Mouse (Mus musculus): ENCODE measurements around the gene Adam22. TPM values are rescaled to one million over a fixed set of nuclear protein-coding genes. Genes with fewer than 3 reads are reported as not detected.

Adam22 gene
- polyA plus RNA-seq, 1 experiment from 2014 or later = 24.3 TPM

GRCm38 (mm10) chr5:8129750-8130149, 238.2 kb downstream of the Adam22 start:
- no peak for ATAC-seq (ENCODE audit: low FRiP score)
- no peak overlapping the region for H3K27ac ChIP-seq
- no peaks in the 10 kb centered on the region for H3K9me3 ChIP-seq
- H3K9ac ChIP-seq = no peak overlapping the region
- no peak overlapping the region for H3K4me3 ChIP-seq (replicated peaks)
- no peaks in the 10 kb centered on the region for H3K27me3 ChIP-seq
- H3K4me2 ChIP-seq = no peak overlapping the region
- no peaks in the 10 kb centered on the region for H3K4me1 ChIP-seq
- 91% methylated on average over 2 of the region's 2 CpGs for WGBS
- peaks cover 11% of the 10 kb centered on the region; the same call in 1 of the 2 replicates for H3K36me3 ChIP-seq (replicated peaks)

GRCm38 (mm10) chr5:8120926-8121325, 247.0 kb downstream of the Adam22 start:
- Histone ChIP-seq H3K4me2 (no peak overlapping the region), H3K27me3 (no peaks in the 10 kb centered on the region), H3K9me3 (no peaks in the 10 kb centered on the region), H3K4me3 (replicated peaks) (no peak overlapping the region), H3K27ac (no peak overlapping the region), H3K9ac (no peak overlapping the region), H3K4me1 (no peaks in the 10 kb centered on the region), H3K36me3 (replicated peaks) (0 out of 2 replicates have a peak, but pooled peaks cover 4% of the 10 kb centered on the region)
- WGBS = 90% methylated on average over 3 of the region's 3 CpGs
- no peak for ATAC-seq (ENCODE audit: low FRiP score)

- ATAC-seq (ENCODE audit: low FRiP score) = no peak
- Histone ChIP-seq H3K4me1 (no peaks in the 10 kb centered on the region), H3K27ac (no peak overlapping the region), H3K36me3 (replicated peaks) (0 out of 2 replicates have a peak, but pooled peaks cover 4% of the 10 kb centered on the region), H3K27me3 (no peaks in the 10 kb centered on the region), H3K4me3 (replicated peaks) (no peak overlapping the region), H3K9ac (no peak overlapping the region), H3K9me3 (no peaks in the 10 kb centered on the region), H3K4me2 (no peak overlapping the region)
- WGBS = 62% methylated on average over 2 of the region's 2 CpGs
These were observed 247.9 kb downstream of the Adam22 start for GRCm38 (mm10) chr5:8120087-8120486.

GRCm38 (mm10) chr5:8116561-8117168, 251.3 kb downstream of the Adam22 start:
- H3K9ac ChIP-seq = no peak overlapping the region
- no peaks in the 10 kb centered on the region for H3K4me1 ChIP-seq
- ATAC-seq (ENCODE audit: low FRiP score) = no peak
- H3K36me3 ChIP-seq (replicated peaks) = no peaks in the 10 kb centered on the region
- no peak overlapping the region for H3K4me2 ChIP-seq
- no peaks in the 10 kb centered on the region for H3K9me3 ChIP-seq
- WGBS = 69% methylated on average over 5 of the region's 5 CpGs
- H3K27ac ChIP-seq = no peak overlapping the region
- no peak overlapping the region for H3K4me3 ChIP-seq (replicated peaks)
- H3K27me3 ChIP-seq = no peaks in the 10 kb centered on the region

- Histone ChIP-seq H3K27ac (no peak overlapping the region), H3K9me3 (no peaks in the 10 kb centered on the region), H3K27me3 (no peaks in the 10 kb centered on the region), H3K4me2 (no peak overlapping the region), H3K4me1 (no peaks in the 10 kb centered on the region), H3K9ac (no peak overlapping the region), H3K4me3 (replicated peaks) (no peak overlapping the region), H3K36me3 (replicated peaks) (no peaks in the 10 kb centered on the region)
- ATAC-seq (ENCODE audit: low FRiP score) = no peak
- 93% methylated on average over 5 of the region's 5 CpGs for WGBS
These were observed 255.7 kb downstream of the Adam22 start for GRCm38 (mm10) chr5:8112246-8112645.

- Histone ChIP-seq H3K9ac (no peak overlapping the region), H3K36me3 (replicated peaks) (no peaks in the 10 kb centered on the region), H3K4me3 (replicated peaks) (no peak overlapping the region), H3K9me3 (no peaks in the 10 kb centered on the region), H3K27ac (no peak overlapping the region), H3K4me2 (no peak overlapping the region), H3K4me1 (no peaks in the 10 kb centered on the region), H3K27me3 (no peaks in the 10 kb centered on the region)
- 91% methylated on average over 3 of the region's 3 CpGs for WGBS
- no peak for ATAC-seq (ENCODE audit: low FRiP score)
These were observed 256.3 kb downstream of the Adam22 start for GRCm38 (mm10) chr5:8111691-8112090.

- ATAC-seq (ENCODE audit: low FRiP score) = no peak
- 91% methylated on average over 1 of the region's 1 CpGs for WGBS
- no peak overlapping the region for H3K4me2 ChIP-seq
- H3K9me3 ChIP-seq = no peaks in the 10 kb centered on the region
- H3K27me3 ChIP-seq = no peaks in the 10 kb centered on the region
- H3K36me3 ChIP-seq (replicated peaks) = no peaks in the 10 kb centered on the region
- no peak overlapping the region for H3K4me3 ChIP-seq (replicated peaks)
- H3K27ac ChIP-seq = no peak overlapping the region
- no peaks in the 10 kb centered on the region for H3K4me1 ChIP-seq
- H3K9ac ChIP-seq = no peak overlapping the region
These were observed 272.3 kb downstream of the Adam22 start for GRCm38 (mm10) chr5:8095689-8096088.

- H3K4me2 ChIP-seq = no peak overlapping the region
- H3K9ac ChIP-seq = no peak overlapping the region
- whole genome bisulfite sequencing = 86% methylated on average over 5 of the region's 5 CpGs
- ATAC-seq (ENCODE audit: low FRiP score) = no peak
- H3K27ac ChIP-seq = no peak overlapping the region
- H3K4me3 ChIP-seq (replicated peaks) = no peak overlapping the region
- H3K4me1 ChIP-seq = no peaks in the 10 kb centered on the region
- no peaks in the 10 kb centered on the region for H3K9me3 ChIP-seq
- H3K27me3 ChIP-seq = no peaks in the 10 kb centered on the region
- no peaks in the 10 kb centered on the region for H3K36me3 ChIP-seq (replicated peaks)
These were observed 273.0 kb downstream of the Adam22 start for GRCm38 (mm10) chr5:8094921-8095320.

GRCm38 (mm10) chr5:8088147-8088546, 279.8 kb downstream of the Adam22 start:
- H3K4me1 ChIP-seq = no peaks in the 10 kb centered on the region
- no peak overlapping the region for H3K9ac ChIP-seq
- no peak for ATAC-seq (ENCODE audit: low FRiP score)
- H3K4me3 ChIP-seq (replicated peaks) = no peak overlapping the region
- H3K9me3 ChIP-seq = no peaks in the 10 kb centered on the region
- no peaks in the 10 kb centered on the region for H3K27me3 ChIP-seq
- 76% methylated on average over 3 of the region's 3 CpGs for WGBS
- no peak overlapping the region for H3K27ac ChIP-seq
- H3K4me2 ChIP-seq = no peak overlapping the region
- H3K36me3 ChIP-seq (replicated peaks) = no peaks in the 10 kb centered on the region

- Histone ChIP-seq H3K27me3 (no peaks in the 10 kb centered on the region), H3K36me3 (replicated peaks) (no peaks in the 10 kb centered on the region), H3K27ac (no peak overlapping the region), H3K4me2 (no peak overlapping the region), H3K4me3 (replicated peaks) (no peak overlapping the region), H3K9ac (no peak overlapping the region), H3K4me1 (no peaks in the 10 kb centered on the region), H3K9me3 (no peaks in the 10 kb centered on the region)
- ATAC-seq (ENCODE audit: low FRiP score) = no peak
- 91% methylated on average over 3 of the region's 3 CpGs for WGBS
These were observed 282.3 kb downstream of the Adam22 start for GRCm38 (mm10) chr5:8085661-8086060.

- Histone ChIP-seq H3K9me3 (no peaks in the 10 kb centered on the region), H3K27me3 (no peaks in the 10 kb centered on the region), H3K27ac (no peak overlapping the region), H3K4me3 (replicated peaks) (no peak overlapping the region), H3K4me2 (no peak overlapping the region), H3K9ac (no peak overlapping the region), H3K4me1 (no peaks in the 10 kb centered on the region), H3K36me3 (replicated peaks) (no peaks in the 10 kb centered on the region)
- WGBS = 74% methylated on average over 20 of the region's 20 CpGs
- ATAC-seq (ENCODE audit: low FRiP score) = no peak
These were observed 285.0 kb downstream of the Adam22 start for GRCm38 (mm10) chr5:8082800-8083509.

GRCm38 (mm10) chr5:8077481-8077880, 290.5 kb downstream of the Adam22 start:
- Histone ChIP-seq H3K4me2 (no peak overlapping the region), H3K9me3 (no peaks in the 10 kb centered on the region), H3K27me3 (no peaks in the 10 kb centered on the region), H3K27ac (no peak overlapping the region), H3K36me3 (replicated peaks) (no peaks in the 10 kb centered on the region), H3K4me1 (no peaks in the 10 kb centered on the region), H3K9ac (no peak overlapping the region), H3K4me3 (replicated peaks) (no peak overlapping the region)
- WGBS = 91% methylated on average over 8 of the region's 8 CpGs
- no peak for ATAC-seq (ENCODE audit: low FRiP score)

Measured in forebrain, embryonic 12.5 days (tissue).